Comparison of ENCODE assay signal across 31 mouse cellular contexts in the genomic region with DNA sequence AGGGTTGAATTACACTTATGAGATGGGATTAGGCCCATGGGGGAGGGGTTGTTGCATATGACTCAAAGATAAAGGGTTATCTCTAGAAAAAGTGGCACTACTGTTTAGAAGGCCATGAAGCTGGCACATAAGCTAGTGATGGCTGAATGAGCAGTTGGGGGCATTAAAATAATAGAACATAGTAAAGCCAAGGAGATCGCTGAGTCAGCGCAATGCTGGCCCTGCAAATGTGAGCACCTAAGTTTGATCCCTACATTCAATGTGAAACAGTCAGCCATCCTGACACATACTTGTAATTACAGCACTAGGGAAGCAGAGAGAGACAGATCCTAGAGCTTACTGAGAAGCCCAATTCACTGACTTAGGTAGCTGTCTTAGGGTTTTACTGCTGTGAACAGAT.
"Had no signal": no experiment of that assay in that cellular context is flagged by ENCODE, and none has a peak within 500 bp of the region (broad histone marks: within the 10 kb centered on the region; RNA-seq: fewer than 3 reads in every experiment).

No protein-coding gene starts in this region.

- H3K27me3 ChIP-seq: limb, embryonic 12.5 days; limb, embryonic 13.5 days; limb, embryonic 15.5 days; liver, embryonic 12.5 days; liver, embryonic 13.5 days; liver, embryonic 15.5 days; lung, embryonic 15.5 days; megakaryocyte, embryonic 14.5 days; midbrain, embryonic 12.5 days; midbrain, embryonic 13.5 days; midbrain, embryonic 15.5 days; neural tube, embryonic 12.5 days had no signal

- H3K4me1 ChIP-seq: limb, embryonic 15.5 days; liver, embryonic 12.5 days; liver, embryonic 13.5 days; liver, embryonic 15.5 days; lung, embryonic 15.5 days; megakaryocyte, embryonic 14.5 days; midbrain, embryonic 10.5 days; midbrain, embryonic 12.5 days; neural tube, embryonic 12.5 days had no signal

- DNase-seq: left cerebral cortex, postnatal 4 days; liver; liver, embryonic 13.5 days; liver, postnatal 0 days; lung, adult 18-20 months; lung, embryonic 14.5 days; lung, postnatal 10 days; lung, postnatal 14 days; lung, postnatal 36 days; lung, postnatal 4 days; midbrain, embryonic 14.5 days had no signal

- H3K9me3 ChIP-seq: limb, embryonic 10.5 days; limb, embryonic 13.5 days; limb, embryonic 15.5 days; liver, embryonic 12.5 days; liver, embryonic 13.5 days; liver, embryonic 15.5 days; lung, embryonic 15.5 days; midbrain, embryonic 10.5 days; midbrain, embryonic 12.5 days; midbrain, embryonic 13.5 days; midbrain, embryonic 15.5 days; neural tube, embryonic 12.5 days had no signal

- H3K36me3 ChIP-seq: limb, embryonic 10.5 days; limb, embryonic 12.5 days; limb, embryonic 13.5 days; limb, embryonic 15.5 days; liver, embryonic 12.5 days; liver, embryonic 13.5 days; liver, embryonic 15.5 days; lung, embryonic 15.5 days; midbrain, embryonic 10.5 days; midbrain, embryonic 12.5 days; midbrain, embryonic 13.5 days; midbrain, embryonic 15.5 days; neural tube, embryonic 12.5 days had no signal

- H3K4me2 ChIP-seq: limb, embryonic 12.5 days; limb, embryonic 13.5 days; limb, embryonic 15.5 days; liver, embryonic 11.5 days; liver, embryonic 12.5 days; liver, embryonic 13.5 days; liver, embryonic 15.5 days; lung, embryonic 14.5 days; lung, embryonic 15.5 days; midbrain, embryonic 12.5 days; midbrain, embryonic 13.5 days; midbrain, embryonic 15.5 days; neural tube, embryonic 12.5 days had no signal

- H3K9ac ChIP-seq: limb, embryonic 12.5 days; limb, embryonic 13.5 days; limb, embryonic 15.5 days; liver, embryonic 12.5 days; liver, embryonic 13.5 days; liver, embryonic 14.5 days; liver, embryonic 15.5 days; liver, postnatal 0 days; lung, embryonic 14.5 days; lung, embryonic 15.5 days; midbrain, embryonic 12.5 days; midbrain, embryonic 13.5 days; midbrain, embryonic 15.5 days; neural tube, embryonic 12.5 days had no signal

- ATAC-seq: liver, embryonic 12.5 days; liver, postnatal 0 days; lung, postnatal 0 days; midbrain, embryonic 13.5 days; midbrain, embryonic 15.5 days; midbrain, embryonic 16.5 days had no signal

- H3K27ac ChIP-seq: left cerebral cortex, adult 2 months; limb, embryonic 10.5 days; limb, embryonic 12.5 days; limb, embryonic 13.5 days; limb, embryonic 15.5 days; liver, embryonic 12.5 days; liver, embryonic 13.5 days; liver, embryonic 14.5 days; liver, embryonic 15.5 days; lung, embryonic 15.5 days; macrophage; midbrain, embryonic 10.5 days; midbrain, embryonic 12.5 days; midbrain, embryonic 13.5 days; midbrain, embryonic 15.5 days; neural tube, embryonic 12.5 days had no signal

- H3K4me3 ChIP-seq: left cerebral cortex, adult 2 months; limb, embryonic 10.5 days; limb, embryonic 12.5 days; limb, embryonic 13.5 days; limb, embryonic 15.5 days; liver, embryonic 12.5 days; liver, embryonic 13.5 days; liver, embryonic 15.5 days; lung, embryonic 15.5 days; megakaryocyte, embryonic 14.5 days; midbrain, embryonic 10.5 days; midbrain, embryonic 12.5 days; midbrain, embryonic 13.5 days; midbrain, embryonic 15.5 days; myocyte; neural tube, embryonic 12.5 days had no signal
